Mouse (Mus musculus) megakaryocyte, embryonic 14.5 days (primary cell): Measurements from ENCODE around the gene Mrpl24. TPM values are rescaled to one million over a fixed set of nuclear protein-coding genes. Genes with fewer than 3 reads are reported as not detected.

Source experiments
- H3K27me3 ChIP-seq: replicated peaks from 2 replicates; pipeline ENCODE3; 2012; ENCODE audit warnings: inconsistent platforms
- H3K36me3 ChIP-seq: replicated peaks from 2 replicates; pipeline ENCODE3; 2012; ENCODE audit warnings: low read length, inconsistent platforms, mixed read lengths
- H3K4me1 ChIP-seq: 2 replicates; pipeline ENCODE4 v1.6.1; 2012; ENCODE audit warnings: inconsistent platforms
- H3K4me3 ChIP-seq: replicated peaks from 2 replicates; pipeline ENCODE3; 2012; ENCODE audit warnings: moderate library complexity, mild to moderate bottlenecking, inconsistent platforms
- H3K9me3 ChIP-seq: 2 replicates; pipeline ENCODE4 v1.6.1; 2012; ENCODE audit warnings: inconsistent platforms
- FLI1 ChIP-seq: IDR thresholded peaks from 2 replicates; pipeline ENCODE4 v1.6.1; 2012; ENCODE audit warnings: low read length, inconsistent platforms, mixed read lengths
- GATA1 ChIP-seq: IDR thresholded peaks from 3 replicates; pipeline ENCODE4 v1.6.1; 2012; ENCODE audit warnings: mixed read lengths, low read length, inconsistent platforms, borderline replicate concordance
- polyA plus RNA-seq: library from polyadenylated mRNA; stranded (reverse); fragments of >175 nt; gene quantifications from 2 replicates; pipeline ENCODE4 v1.2.3, GENCODE M21; 2012; ENCODE audit warnings: low replicate concordance; ENCODE audit not compliant: insufficient read depth

Gene Mrpl24
- polyA plus RNA-seq, 1 experiment = 14.1 TPM

DNA sequence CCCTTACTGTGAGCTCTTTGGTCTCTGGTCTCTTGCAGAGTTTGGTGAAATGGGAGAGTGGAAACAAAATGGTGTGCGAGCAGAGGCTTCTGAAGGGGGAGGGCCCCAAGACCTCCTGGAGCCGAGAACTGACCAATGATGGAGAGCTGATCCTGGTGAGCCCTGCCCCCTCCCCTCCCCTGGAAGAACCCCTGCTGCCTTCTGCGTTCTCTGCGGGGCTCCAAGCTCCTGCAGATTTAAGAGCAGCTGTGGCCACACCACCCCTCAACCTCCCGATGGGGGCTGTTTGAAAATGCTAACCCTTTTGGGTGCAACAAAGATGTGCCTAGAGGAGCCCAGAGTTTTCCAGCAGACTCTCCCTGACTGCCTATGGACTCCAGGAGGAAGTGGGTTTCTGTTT, 33.1 kb downstream of the Mrpl24 start:
- TF ChIP-seq GATA1 (no peak), FLI1 (no peak)
- H3K4me1 ChIP-seq = peaks cover 50% of the 10 kb centered on the region
- H3K4me3 ChIP-seq = no peak overlapping the region
- H3K36me3 ChIP-seq = no peaks in the 10 kb centered on the region
- H3K27me3 ChIP-seq = peaks cover 94% of the 10 kb centered on the region
- H3K9me3 ChIP-seq = no peaks in the 10 kb centered on the region

DNA sequence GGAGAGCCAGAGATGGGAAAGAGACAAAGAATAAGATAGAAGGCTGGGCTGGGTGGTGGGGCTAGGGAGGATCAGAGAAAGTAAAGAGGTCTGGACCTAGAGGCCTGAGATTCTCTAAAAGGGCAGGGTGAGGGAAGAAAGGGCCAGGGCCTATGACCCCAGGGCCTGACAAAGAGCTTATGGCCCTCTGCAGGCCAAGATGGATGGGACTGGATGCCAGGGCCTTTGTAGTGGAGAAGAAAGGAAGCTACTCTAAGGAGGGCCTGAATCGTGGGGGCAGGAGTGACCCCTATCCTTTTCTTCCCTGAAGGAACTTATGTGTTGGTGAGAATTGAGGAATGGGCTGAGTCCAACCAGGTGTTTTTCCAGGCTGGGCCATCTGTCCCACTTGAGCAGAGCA, 38.8 kb downstream of the Mrpl24 start:
- H3K4me1 ChIP-seq = peaks cover 36% of the 10 kb centered on the region
- no peak overlapping the region for H3K4me3 ChIP-seq
- H3K27me3 ChIP-seq = peaks cover 80% of the 10 kb centered on the region
- TF ChIP-seq FLI1 (no peak), GATA1 (no peak)
- H3K36me3 ChIP-seq = no peaks in the 10 kb centered on the region
- no peaks in the 10 kb centered on the region for H3K9me3 ChIP-seq

DNA sequence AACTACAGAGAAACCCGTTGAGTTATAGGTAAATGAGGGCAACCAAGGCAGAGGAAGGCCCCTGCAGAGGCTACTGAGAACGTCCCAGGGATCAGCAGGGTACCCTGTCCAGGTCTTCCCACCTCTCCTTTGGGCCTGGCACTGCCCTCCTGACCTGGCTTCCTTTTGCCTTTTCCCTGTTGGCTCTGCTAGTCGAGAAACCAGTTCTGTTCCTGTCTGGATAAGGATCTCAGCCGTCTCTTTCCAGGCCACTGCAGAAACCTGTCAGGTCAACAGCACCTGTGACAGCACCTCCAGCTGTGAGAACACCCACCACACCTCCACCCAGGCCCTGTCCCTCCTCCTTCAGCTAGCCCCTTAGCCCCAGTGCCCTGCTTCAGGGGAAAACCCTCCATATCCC, 39.2 kb downstream of the Mrpl24 start:
- H3K4me1 ChIP-seq = peaks cover 40% of the 10 kb centered on the region

DNA sequence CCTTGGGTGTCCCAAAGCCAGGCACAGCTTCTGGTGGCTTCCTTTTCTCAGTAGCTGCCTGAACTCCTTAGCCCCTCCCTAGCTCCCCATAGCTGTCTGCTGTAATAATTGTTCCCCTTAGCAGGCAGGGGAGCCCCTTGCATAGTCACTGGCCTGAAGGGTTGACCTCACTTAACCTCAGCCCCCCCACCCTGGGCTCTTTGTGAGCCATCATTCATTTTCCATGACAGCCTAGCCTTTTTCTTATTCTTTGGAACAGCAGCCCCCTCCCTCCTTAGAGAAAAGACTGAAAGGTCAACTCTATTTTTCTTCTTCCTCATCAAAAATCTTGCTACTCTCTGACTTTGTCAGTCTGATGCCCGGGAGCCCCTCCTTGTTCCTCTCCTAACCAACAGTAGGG, 39.7 kb downstream of the Mrpl24 start:
- Histone ChIP-seq H3K4me3 (no peak overlapping the region), H3K9me3 (no peaks in the 10 kb centered on the region), H3K4me1 (peaks cover 40% of the 10 kb centered on the region), H3K36me3 (no peaks in the 10 kb centered on the region), H3K27me3 (peaks cover 77% of the 10 kb centered on the region)
- TF ChIP-seq GATA1 = no peak
- no peak for TF ChIP-seq FLI1

More for the DNA sequence above, 39.2 kb downstream of the Mrpl24 start:
- Histone ChIP-seq H3K4me3 (no peak overlapping the region), H3K36me3 (no peaks in the 10 kb centered on the region), H3K9me3 (no peaks in the 10 kb centered on the region), H3K27me3 (peaks cover 80% of the 10 kb centered on the region)
- TF ChIP-seq FLI1 (no peak), GATA1 (no peak)

DNA sequence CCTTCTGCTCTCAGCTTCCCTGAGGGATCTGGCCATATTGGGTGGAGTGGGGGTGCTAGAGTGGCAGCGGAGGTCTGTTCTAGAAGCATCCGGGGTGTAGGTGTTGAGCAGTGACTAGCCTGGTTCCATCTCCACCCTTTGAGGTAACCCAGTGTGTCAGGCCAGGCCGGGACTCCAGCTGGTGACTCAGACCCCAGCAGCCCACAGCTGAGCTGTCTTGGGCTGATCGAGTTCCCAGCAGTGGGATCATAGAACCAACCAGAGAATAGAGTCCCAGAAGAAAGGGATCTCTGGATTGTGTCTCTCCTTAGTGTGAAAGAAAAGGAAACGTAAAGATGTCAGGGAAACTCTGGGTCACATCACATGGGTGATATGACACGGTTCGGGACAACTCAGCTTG, 40.1 kb downstream of the Mrpl24 start:
- H3K9me3 ChIP-seq = no peaks in the 10 kb centered on the region
- H3K4me3 ChIP-seq = no peak overlapping the region
- H3K36me3 ChIP-seq = no peaks in the 10 kb centered on the region
- H3K27me3 ChIP-seq = peaks cover 77% of the 10 kb centered on the region
- peaks cover 40% of the 10 kb centered on the region for H3K4me1 ChIP-seq
- TF ChIP-seq GATA1 = no peak
- TF ChIP-seq FLI1 = no peak

DNA sequence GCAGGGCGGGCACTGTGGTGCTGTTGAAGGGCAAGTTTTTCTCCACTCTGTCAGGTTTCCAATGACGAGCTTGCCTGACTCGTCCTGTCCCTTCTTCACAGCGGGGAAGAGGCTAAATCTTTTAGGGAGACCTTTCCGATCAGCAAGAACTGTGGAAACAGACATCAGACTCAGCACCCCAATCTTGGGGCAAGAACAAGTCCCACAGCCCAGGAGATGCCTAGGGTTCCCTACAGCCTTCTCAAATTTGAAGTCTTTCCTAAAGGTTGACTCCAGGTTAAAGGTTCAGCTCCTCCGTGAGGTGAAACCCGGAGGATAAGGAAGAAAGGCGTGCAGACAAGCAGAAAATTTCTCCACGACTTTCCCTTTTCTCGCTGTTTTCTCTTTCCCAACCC, 40.9 kb downstream of the Mrpl24 start:
- Histone ChIP-seq H3K27me3 (peaks cover 73% of the 10 kb centered on the region), H3K4me3 (peak overlapping the region; percentile 91), H3K4me1 (peaks cover 40% of the 10 kb centered on the region), H3K9me3 (0 out of 2 replicates have a peak, but pooled peaks cover under 1% of the 10 kb centered on the region), H3K36me3 (no peaks in the 10 kb centered on the region)
- no peak for TF ChIP-seq GATA1
- no peak for TF ChIP-seq FLI1

DNA sequence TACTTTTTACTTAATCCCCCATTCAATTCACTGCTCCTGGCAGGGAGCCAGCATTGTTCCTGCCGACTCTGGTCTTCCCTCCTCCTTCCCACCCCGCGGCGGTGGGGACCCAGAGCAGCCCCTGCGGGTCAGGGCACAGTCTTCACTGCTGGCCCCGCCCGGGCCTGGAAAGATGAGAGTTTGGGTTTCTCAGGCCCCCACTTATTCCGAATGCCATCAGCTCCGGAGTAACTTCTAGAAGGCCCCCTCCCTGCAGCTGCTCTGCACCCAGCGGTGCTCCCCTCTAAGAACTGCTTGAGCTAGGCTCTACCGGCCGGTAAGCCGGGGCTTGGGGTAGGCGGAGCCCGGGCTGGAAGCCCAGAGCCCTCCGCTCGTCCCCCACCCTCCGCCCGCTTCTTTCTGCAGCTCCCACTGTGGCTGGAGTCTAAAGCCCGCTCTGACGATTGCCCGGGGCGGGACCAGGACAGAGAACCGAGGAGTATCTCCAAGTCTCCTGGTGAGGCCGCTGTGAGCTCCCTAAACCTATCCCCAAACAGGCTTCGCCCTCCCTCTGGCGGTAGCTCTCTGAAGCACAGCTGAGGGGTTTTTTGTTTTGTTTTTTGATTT, 41.4 kb downstream of the Mrpl24 start:
- Histone ChIP-seq H3K4me3 (peak overlapping the region; percentile 91), H3K9me3 (peaks cover 5% of the 10 kb centered on the region; the same call in 1 of the 2 replicates), H3K27me3 (peaks cover 72% of the 10 kb centered on the region), H3K36me3 (no peaks in the 10 kb centered on the region), H3K4me1 (peaks cover 40% of the 10 kb centered on the region)
- TF ChIP-seq FLI1 (no peak), GATA1 (no peak)

DNA sequence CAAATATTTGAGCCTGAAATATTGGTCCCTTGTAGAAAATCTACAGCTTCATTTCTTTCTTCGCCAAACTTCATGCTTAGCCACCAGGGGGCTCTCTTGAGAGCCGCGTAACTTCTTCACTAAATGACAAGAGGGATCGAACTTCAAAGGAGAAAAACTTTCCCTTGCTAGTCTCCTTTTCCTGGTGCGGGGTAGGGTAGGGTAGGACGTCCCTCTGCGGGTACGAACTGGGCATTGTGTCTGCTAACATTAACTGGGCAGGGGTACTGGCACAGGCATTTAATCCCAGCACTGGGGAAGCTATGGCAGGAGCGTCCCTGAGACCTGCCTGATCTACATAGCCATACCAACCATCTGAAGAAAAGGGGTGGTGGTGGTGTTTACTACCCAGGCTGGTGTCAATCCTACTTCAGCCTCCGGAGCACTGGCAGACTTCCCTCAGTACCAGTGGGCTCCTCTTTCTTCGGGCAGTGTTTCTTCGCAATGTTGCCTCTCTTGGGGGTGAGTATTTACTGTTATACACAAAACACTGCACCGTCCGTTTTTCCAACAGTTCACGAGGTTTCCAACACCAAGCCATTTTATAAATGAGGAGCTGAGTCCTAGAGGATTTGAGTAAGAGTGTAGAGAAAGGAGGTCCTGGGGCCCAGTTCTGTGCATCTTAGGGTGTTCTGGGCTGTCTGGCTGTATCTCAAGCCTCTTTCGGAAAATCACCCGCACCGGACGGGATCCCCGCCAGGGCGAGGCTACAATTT, 51.1 kb downstream of the Mrpl24 start:
- H3K9me3 ChIP-seq = peaks cover 10% of the 10 kb centered on the region
- H3K36me3 ChIP-seq = no peaks in the 10 kb centered on the region
- H3K4me3 ChIP-seq = peak overlapping the region; percentile 89
- H3K27me3 ChIP-seq = peaks cover 73% of the 10 kb centered on the region
- no peak for TF ChIP-seq FLI1
- TF ChIP-seq GATA1 = no peak
- H3K4me1 ChIP-seq = peaks cover 17% of the 10 kb centered on the region

DNA sequence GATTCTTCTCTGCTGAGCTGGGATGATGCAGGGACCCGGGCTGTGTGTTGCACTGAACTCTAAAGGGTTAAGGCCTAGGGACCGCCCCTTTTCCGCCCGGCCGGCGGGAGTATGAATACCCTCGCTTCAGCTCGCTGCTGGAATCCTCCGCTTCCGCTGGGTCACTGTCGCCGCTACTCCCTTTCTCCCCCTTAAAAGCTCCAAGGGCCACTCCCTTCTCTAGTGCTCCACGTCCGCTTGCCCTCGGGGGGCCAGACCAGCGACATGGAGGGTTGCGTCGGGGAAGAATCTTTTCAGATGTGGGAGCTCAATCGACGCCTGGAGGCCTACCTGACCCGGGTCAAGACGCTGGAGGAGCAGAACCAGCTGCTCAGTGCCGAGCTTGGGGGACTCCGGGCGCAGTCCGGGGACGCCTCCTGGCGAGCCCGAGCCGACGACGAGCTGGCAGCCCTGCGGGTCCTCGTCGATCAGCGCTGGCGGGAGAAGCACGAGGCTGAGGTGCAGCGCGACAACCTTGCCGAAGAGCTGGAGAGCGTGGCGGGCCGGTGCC, 51.7 kb downstream of the Mrpl24 start, which contains the start of gene Nes:
Nes (plus strand) TSS at position 140 of the 550 bp plus-strand sequence.
- peak within 1 kb of the TSS; percentile 89 for H3K4me3 ChIP-seq
- TF ChIP-seq FLI1 = no peak
- TF ChIP-seq GATA1 = no peak
- peaks cover 76% of the 10 kb centered on the region for H3K27me3 ChIP-seq
- H3K4me1 ChIP-seq = peaks cover 17% of the 10 kb centered on the region
- no peaks in the 10 kb centered on the region for H3K36me3 ChIP-seq
- peaks cover 7% of the 10 kb centered on the region for H3K9me3 ChIP-seq

DNA sequence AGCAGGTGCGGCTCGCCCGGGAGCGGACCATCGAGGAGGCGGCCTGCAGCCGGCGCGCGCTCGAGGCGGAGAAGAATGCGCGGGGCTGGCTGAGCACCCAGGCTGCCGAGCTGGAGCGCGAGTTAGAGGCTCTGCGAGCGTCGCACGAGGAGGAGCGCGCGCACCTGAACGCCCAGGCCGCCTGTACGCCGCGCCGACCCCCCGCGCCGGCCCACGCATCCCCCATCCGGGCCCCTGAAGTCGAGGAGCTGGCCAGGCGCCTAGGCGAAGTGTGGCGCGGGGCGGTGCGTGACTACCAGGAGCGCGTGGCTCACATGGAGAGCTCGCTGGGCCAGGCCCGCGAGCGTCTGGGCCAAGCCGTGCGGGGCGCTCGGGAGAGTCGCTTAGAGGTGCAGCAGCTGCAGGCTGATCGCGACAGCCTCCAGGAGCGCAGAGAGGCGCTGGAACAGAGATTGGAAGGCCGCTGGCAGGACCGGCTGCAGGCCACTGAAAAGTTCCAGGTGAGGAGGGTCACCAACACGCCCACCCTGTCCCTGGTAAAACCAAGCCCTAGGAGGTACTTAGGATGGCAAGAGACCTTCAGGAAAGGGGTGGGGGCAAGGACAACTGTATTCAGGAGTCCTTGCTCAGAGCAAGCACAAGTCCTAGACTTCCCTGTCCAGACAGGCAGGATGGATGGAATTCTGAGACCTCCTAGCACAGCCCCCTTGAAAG, 52.3 kb downstream of the Mrpl24 start:
- H3K4me1 ChIP-seq = peaks cover 17% of the 10 kb centered on the region
- TF ChIP-seq FLI1 (no peak), GATA1 (no peak)
- no peaks in the 10 kb centered on the region for H3K36me3 ChIP-seq
- H3K27me3 ChIP-seq = peaks cover 76% of the 10 kb centered on the region
- H3K4me3 ChIP-seq = peak overlapping the region; percentile 89
- peaks cover 7% of the 10 kb centered on the region for H3K9me3 ChIP-seq
